Mouse (Mus musculus): ENCODE measurements around the gene Plekhg5. TPM values are rescaled to one million over a fixed set of nuclear protein-coding genes. Genes with fewer than 3 reads are reported as not detected.

Gene Plekhg5
- total RNA-seq (2021) (10 to 100 TPM; 11.5 to 16.7 TPM), polyA plus RNA-seq (2012; rRNA removed) (20.3 and 20.5 TPM in 2 replicates)
- long read RNA-seq, transcript Plekhg5-204 (22 exons, 3,818 nt): major isoform, 8 of 18 reads
- long read RNA-seq, partial matches to known transcripts: 2 of 18 reads
- long read RNA-seq, other reads (novel, unspliced or antisense): 5 of 18 reads

DNA sequence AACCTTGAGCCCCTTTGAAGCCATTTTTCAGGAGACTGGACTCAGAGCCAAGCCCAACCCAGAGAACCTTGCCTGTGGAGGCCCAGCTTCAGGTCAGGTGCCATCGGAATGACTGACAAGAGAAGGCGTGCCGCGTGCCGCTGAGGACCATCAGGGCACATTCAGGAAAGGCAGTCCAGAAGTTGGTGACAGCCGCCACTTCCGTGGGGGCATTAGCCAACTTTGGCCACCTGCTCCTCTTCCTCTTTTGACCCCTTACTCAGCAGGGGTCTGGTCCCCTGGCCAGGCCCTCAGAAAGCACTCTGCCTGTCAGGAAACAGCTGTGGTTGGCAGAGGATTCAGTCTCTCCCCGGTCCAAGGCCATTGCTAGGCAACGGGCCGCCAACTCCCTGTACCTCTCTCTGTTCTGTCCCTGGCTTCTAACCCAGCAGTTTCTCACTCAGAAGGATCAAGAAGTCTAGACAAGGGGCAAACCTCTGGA is at the start of gene Plekhg5:
Gene Plekhg5, plus strand, starts transcription at position 378 of the 481 bp plus-strand sequence.
- H3K9ac ChIP-seq (ENCODE audit: low read depth, low read length): no peak within 1 kb of the TSS
- peak; percentile 69 to 81 for DNase-seq
- intact Hi-C loops (cut with DNase I): no loop called here

DNA sequence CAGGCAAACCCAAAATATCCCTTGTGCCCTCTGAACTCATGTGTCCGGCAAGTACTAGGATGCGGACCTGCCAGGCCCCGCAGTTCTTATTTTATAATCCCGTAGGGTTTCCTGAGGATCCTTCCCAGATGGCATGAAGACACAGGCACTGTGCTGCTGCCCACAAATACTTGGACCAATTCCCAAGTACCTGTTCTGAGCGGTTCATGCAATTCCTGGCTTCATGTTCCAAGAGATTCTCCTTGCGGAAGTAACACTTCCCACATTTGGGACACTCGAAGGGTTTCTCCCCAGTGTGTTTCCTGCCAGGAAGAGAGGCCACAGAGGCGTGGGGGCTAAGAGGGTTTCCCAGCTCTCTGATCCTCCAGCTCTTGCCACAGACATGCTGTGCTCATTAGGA is 49.8 kb upstream of the Plekhg5 start:
- H3K4me1 ChIP-seq (ENCODE audit: control insufficient read depth, insufficient read depth, low read length): peaks cover 9% of the 10 kb centered on the region
- H3K27me3 ChIP-seq (ENCODE audit: control insufficient read depth, insufficient read depth, low read length): no peaks in the 10 kb centered on the region
- no peak overlapping the region for H3K27ac ChIP-seq
- TF ChIP-seq CTCF (IDR thresholded peaks at IDR 0.05) (no peak), EP300 (IDR thresholded peaks at IDR 0.05; ENCODE audit: insufficient read depth, low read depth, low read length) (no peak), POLR2A (IDR thresholded peaks at IDR 0.05; ENCODE audit: insufficient read depth, low read depth, low read length) (no peak)
- DNase-seq: no peak
- intact Hi-C loops (cut with DNase I): loop anchor here (10.0 kb wide), 1 partner anchor 272 kb away; the partner anchor contains the start of genes Hes3 and Icmt
- WGBS: 53% methylated on average over 8 of the region's 8 CpGs
- H3K4me3 ChIP-seq: no peak overlapping the region
- H3K79me2 ChIP-seq (replicated peaks; ENCODE audit: control insufficient read depth, insufficient read depth, low read length): no peaks in the 10 kb centered on the region; the same call in 1 of the 2 replicates
- H3K9ac ChIP-seq (ENCODE audit: low read depth, low read length): no peak overlapping the region
- H3K36me3 ChIP-seq (ENCODE audit: control insufficient read depth, insufficient read depth, low read length): no peaks in the 10 kb centered on the region

More for the DNA sequence above, at the start of gene Plekhg5:
- TF ChIP-seq POLR2A (IDR thresholded peaks at IDR 0.05; ENCODE audit: insufficient read depth, low read depth, low read length) (no peak), CTCF (IDR thresholded peaks at IDR 0.05) (no peak), EP300 (IDR thresholded peaks at IDR 0.05; ENCODE audit: insufficient read depth, low read depth, low read length) (0 out of 2 replicates have a peak, but pooled peaks have one; percentile 50)
- no peaks in the 10 kb centered on the region for H3K79me2 ChIP-seq (replicated peaks; ENCODE audit: control insufficient read depth, insufficient read depth, low read length)
- H3K27me3 ChIP-seq (ENCODE audit: control insufficient read depth, insufficient read depth, low read length): no peaks in the 10 kb centered on the region
- WGBS: 15% methylated on average over 10 of the region's 10 CpGs
- no peak within 1 kb of the TSS; the same call in 1 of the 2 replicates for H3K4me3 ChIP-seq
- H3K4me1 ChIP-seq (ENCODE audit: control insufficient read depth, insufficient read depth, low read length): peaks cover 5% of the 10 kb centered on the region
- H3K36me3 ChIP-seq (ENCODE audit: control insufficient read depth, insufficient read depth, low read length): no peaks in the 10 kb centered on the region
- no peak within 1 kb of the TSS for H3K27ac ChIP-seq

DNA sequence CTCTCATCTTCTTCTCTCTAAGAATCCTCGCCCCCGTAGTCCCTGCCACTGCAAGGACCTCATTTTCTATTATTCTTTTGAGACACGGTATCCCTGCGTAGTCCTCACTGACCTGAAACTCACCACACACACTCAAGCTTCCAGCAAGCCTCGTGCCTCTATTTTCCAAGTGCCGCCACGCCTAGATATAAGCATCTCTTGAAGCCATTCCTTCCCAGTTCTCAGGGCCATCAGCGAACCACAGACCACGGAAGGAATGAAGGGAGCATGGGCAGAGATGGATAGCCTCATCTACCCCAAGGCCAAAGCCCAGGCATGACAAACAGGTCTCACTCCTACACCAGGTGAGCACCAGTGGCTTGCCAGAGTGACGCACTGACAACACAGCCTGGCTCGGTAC is 47.8 kb upstream of the Plekhg5 start:
- no peak overlapping the region for H3K9ac ChIP-seq (ENCODE audit: low read depth, low read length)

DNA sequence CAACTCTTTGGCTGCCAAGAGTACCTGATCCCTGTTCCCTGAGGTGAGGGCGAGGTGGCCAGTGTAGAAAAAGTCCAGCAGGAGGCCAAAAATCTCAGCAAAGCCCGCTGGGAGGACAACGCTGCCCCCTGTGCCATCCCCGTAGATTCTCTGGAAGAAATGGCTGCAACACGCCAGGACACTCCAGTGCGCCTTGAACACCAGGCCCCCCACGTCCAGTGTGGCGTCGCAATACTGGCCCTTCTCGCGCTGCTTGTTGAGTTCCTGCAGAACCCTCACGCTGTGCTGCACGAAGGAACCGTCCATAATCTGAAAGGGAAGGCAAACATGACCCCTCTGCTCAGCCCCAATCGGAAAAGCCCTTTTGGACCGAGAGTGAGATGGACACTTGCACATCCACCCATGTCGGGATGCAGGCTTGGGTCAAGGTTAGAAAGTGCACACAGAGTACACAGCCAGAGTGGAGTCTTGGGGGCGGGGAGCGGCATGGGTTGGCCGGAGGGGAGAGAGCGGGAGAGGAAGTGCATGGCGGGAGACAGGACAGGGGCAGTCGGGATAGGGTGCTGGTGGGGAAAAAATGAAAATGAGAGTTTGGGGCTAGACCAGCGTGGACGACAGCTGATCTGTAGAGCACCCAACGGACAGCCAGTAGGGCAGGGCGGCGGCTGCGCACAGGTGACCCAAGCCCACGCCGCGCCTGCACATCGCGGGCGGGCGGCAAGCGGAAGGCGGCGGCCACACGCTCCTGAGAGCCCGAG is 45.4 kb upstream of the Plekhg5 start:
- no peak for DNase-seq
- no peaks in the 10 kb centered on the region for H3K27me3 ChIP-seq (ENCODE audit: control insufficient read depth, insufficient read depth, low read length)
- peak overlapping the region; percentile 79 for H3K27ac ChIP-seq
- no peak for TF ChIP-seq POLR2A (IDR thresholded peaks at IDR 0.05; ENCODE audit: insufficient read depth, low read depth, low read length)
- no peak for TF ChIP-seq EP300 (IDR thresholded peaks at IDR 0.05; ENCODE audit: insufficient read depth, low read depth, low read length)
- TF ChIP-seq CTCF (IDR thresholded peaks at IDR 0.05): no peak
- intact Hi-C loops (cut with DNase I): loop anchor here (1.0 to 10.0 kb wide), 4 partner anchors 17 to 268 kb away; partner anchors contain the start of genes Hes3 and Icmt
- H3K36me3 ChIP-seq (ENCODE audit: control insufficient read depth, insufficient read depth, low read length): no peaks in the 10 kb centered on the region
- no peaks in the 10 kb centered on the region for H3K79me2 ChIP-seq (replicated peaks; ENCODE audit: control insufficient read depth, insufficient read depth, low read length)
- H3K4me1 ChIP-seq (ENCODE audit: control insufficient read depth, insufficient read depth, low read length): peaks cover 11% of the 10 kb centered on the region
- WGBS: 3% methylated on average over 39 of the region's 41 CpGs
- peak overlapping the region; percentile 89 for H3K9ac ChIP-seq (ENCODE audit: low read depth, low read length)
- H3K4me3 ChIP-seq: peak overlapping the region; percentile 78

More for the DNA sequence above, 47.8 kb upstream of the Plekhg5 start:
- no peaks in the 10 kb centered on the region for H3K36me3 ChIP-seq (ENCODE audit: control insufficient read depth, insufficient read depth, low read length)
- DNase-seq: no peak
- no peak overlapping the region for H3K4me3 ChIP-seq
- peaks cover 11% of the 10 kb centered on the region for H3K4me1 ChIP-seq (ENCODE audit: control insufficient read depth, insufficient read depth, low read length)
- no peak overlapping the region for H3K27ac ChIP-seq
- WGBS: 89% methylated on average over 11 of the region's 11 CpGs
- H3K79me2 ChIP-seq (replicated peaks; ENCODE audit: control insufficient read depth, insufficient read depth, low read length): no peaks in the 10 kb centered on the region; the same call in 1 of the 2 replicates
- intact Hi-C loops (cut with DNase I): loop anchor here (10.0 kb wide), 1 partner anchor 270 kb away; the partner anchor contains the start of genes Hes3 and Icmt
- TF ChIP-seq POLR2A (IDR thresholded peaks at IDR 0.05; ENCODE audit: insufficient read depth, low read depth, low read length) (no peak), CTCF (IDR thresholded peaks at IDR 0.05) (no peak), EP300 (IDR thresholded peaks at IDR 0.05; ENCODE audit: insufficient read depth, low read depth, low read length) (no peak)
- H3K27me3 ChIP-seq (ENCODE audit: control insufficient read depth, insufficient read depth, low read length): no peaks in the 10 kb centered on the region

DNA sequence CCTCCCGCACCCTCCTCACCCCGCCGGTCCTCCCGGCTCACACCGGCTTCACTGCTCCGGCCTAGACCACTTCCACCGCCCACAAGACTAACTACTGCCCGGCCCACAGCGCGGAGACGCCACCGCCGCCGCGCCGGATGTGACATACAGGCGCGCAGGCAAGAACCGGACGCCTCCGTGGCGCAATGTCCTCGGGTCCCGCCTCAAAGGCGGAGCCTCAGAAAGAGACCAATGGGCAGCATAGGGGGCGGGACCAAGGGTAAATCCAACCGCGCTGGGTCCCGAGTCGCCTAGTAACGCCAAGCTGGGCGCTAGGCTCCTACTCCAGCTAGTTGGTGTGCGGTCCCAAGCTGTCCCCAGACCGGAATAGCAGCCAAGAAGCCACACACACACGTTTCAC is 44.8 kb upstream of the Plekhg5 start, which contains the start of gene Zbtb48:
Gene Zbtb48, minus strand, starts transcription at position 148 of the 400 bp plus-strand sequence.
- Histone ChIP-seq H3K27me3 (ENCODE audit: control insufficient read depth, insufficient read depth, low read length) (no peaks in the 10 kb centered on the region), H3K4me3 (peak within 1 kb of the TSS; percentile 78), H3K9ac (ENCODE audit: low read depth, low read length) (peak within 1 kb of the TSS; percentile 89), H3K27ac (peak within 1 kb of the TSS; percentile 79), H3K4me1 (ENCODE audit: control insufficient read depth, insufficient read depth, low read length) (peaks cover 11% of the 10 kb centered on the region), H3K79me2 (replicated peaks; ENCODE audit: control insufficient read depth, insufficient read depth, low read length) (no peaks in the 10 kb centered on the region), H3K36me3 (ENCODE audit: control insufficient read depth, insufficient read depth, low read length) (no peaks in the 10 kb centered on the region)
- DNase-seq: peak; percentile 96 to 99
- intact Hi-C loops (cut with DNase I): loop anchor here (2.0 to 10.0 kb wide), 2 partner anchors 47 to 267 kb away; partner anchors contain the start of genes Hes3 and Icmt
- TF ChIP-seq EP300 (IDR thresholded peaks at IDR 0.05; ENCODE audit: insufficient read depth, low read depth, low read length) (0 out of 2 replicates have a peak, but pooled peaks have one; percentile 69), CTCF (IDR thresholded peaks at IDR 0.05) (no peak), POLR2A (IDR thresholded peaks at IDR 0.05; ENCODE audit: insufficient read depth, low read depth, low read length) (peak; percentile 88)
- WGBS: under 1% methylated on average over 34 of the region's 35 CpGs
